Mouse (Mus musculus) forebrain, embryonic 10.5 days (tissue): ENCODE results near the gene Dlx3. TPM values are rescaled to one million over a fixed set of nuclear protein-coding genes. Genes with fewer than 3 reads are reported as not detected.

Experiments
- DNase-seq: peaks from one replicate; pipeline ENCODE4 v3.0.0-alpha.2; 2017; ENCODE audit warnings: low spot score; ENCODE audit errors: extremely low spot score
- H3K27ac ChIP-seq: fragments of 300-500 bp; sonication (generic); 2 replicates; pipeline ENCODE4 v1.5.1; 2016; ENCODE audit warnings: mild to moderate bottlenecking
- H3K27me3 ChIP-seq: fragments of 300-500 bp; sonication (generic); 2 replicates; pipeline ENCODE4 v1.6.1; 2016; ENCODE audit warnings: mild to moderate bottlenecking; ENCODE audit not compliant: poor library complexity, severe bottlenecking
- H3K36me3 ChIP-seq: fragments of 300-500 bp; sonication (generic); replicated peaks from 2 replicates; pipeline ENCODE4 v1.6.1; 2016; ENCODE audit warnings: mild to moderate bottlenecking, moderate library complexity
- H3K4me1 ChIP-seq: fragments of 300-500 bp; sonication (generic); 2 replicates; pipeline ENCODE4 v1.6.1; 2016
- H3K4me3 ChIP-seq: fragments of 300-500 bp; sonication (generic); 2 replicates; pipeline ENCODE4 v1.5.1; 2016; ENCODE audit warnings: mild to moderate bottlenecking, moderate library complexity
- H3K9me3 ChIP-seq: fragments of 300-500 bp; sonication (generic); 2 replicates; pipeline ENCODE4 v1.6.1; 2016; ENCODE audit warnings: mild to moderate bottlenecking, moderate library complexity
- whole genome bisulfite sequencing: fragments of 180-500 bp; shearing (Covaris S2); methylation state at CpG from one replicate; pipeline ENCODE4 v1.1.7; 2016; 5-methylcytosine and 5-hydroxymethylcytosine counted together
- polyA plus RNA-seq: library from polyadenylated mRNA; unstranded; fragments of >200 nt; fragmentation: Nextera tagmentation; extraction: Ambion mirVana; gene quantifications from 2 replicates; pipeline ENCODE4 v1.2.1, GENCODE M21; 2016

Dlx3 gene
- polyA plus RNA-seq, 1 experiment from 2014 or later = 3.5 TPM

DNA sequence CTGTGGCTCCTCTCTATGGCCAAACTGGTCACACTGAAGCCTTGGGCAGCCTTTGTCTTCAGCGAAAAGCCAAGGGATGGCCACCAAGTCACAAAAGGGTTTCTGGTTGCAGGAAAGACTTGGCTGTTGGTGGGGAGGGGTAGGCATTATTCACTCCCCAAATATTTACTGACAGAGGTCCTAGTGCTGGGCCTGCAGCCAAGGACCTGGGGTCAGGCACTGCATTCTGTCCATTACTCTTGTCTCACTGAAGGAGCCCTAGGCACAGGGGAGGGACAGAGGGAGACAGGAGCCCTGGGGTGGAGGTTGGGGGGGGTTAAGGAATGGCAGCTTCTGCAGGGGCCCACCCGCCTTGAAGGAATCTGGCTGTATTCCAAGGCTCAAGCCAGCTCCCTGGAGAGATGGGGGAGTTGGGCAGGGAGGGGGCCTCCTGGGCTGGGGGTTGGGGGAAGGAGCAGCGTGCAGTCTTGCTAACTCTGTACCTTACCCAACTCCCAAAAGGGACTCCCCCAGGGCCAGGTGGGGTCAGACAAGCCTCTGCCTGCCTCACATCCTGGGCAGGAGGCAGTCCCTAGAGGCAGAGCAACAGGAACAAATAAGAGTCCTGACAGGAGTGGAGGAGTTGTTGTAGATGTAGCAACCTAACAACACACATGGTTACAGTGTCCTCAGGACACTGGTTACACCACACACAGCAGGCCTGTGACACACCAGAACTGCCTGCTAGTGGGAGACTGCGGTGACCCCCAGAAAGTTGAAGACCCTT, 23.1 kb upstream of the Dlx3 start:
- Histone ChIP-seq H3K36me3 (no peaks in the 10 kb centered on the region), H3K27me3 (no peaks in the 10 kb centered on the region), H3K4me3 (no peak overlapping the region), H3K4me1 (peaks cover 29% of the 10 kb centered on the region), H3K9me3 (no peaks in the 10 kb centered on the region; the same call in 1 of the 2 replicates), H3K27ac (peak overlapping the region; percentile 58; the same call in 1 of the 2 replicates)
- DNase-seq = no peak
- 62% methylated on average over 4 of the region's 4 CpGs for WGBS

DNA sequence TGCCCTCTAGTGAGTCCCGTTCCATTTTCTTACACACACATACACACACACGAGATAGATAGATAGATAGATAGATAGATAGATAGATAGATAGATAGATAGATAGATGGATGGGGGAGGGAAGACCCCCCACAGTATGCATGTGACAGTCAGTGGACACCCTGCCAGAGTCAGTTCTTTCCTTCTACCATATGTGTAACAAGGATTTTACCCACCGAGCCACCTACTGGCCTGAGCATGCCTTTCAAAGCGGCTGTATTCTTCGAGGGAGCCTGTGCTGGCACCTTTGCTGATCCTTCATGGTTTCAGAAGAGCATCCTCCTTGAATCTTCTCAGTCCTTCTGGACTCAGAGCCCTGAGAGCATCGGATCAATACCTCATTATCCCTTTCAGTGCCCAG, 22.0 kb upstream of the Dlx3 start:
- Histone ChIP-seq H3K4me3 (no peak overlapping the region), H3K27me3 (no peaks in the 10 kb centered on the region), H3K9me3 (no peaks in the 10 kb centered on the region; the same call in 1 of the 2 replicates), H3K27ac (no peak overlapping the region), H3K36me3 (no peaks in the 10 kb centered on the region), H3K4me1 (peaks cover 30% of the 10 kb centered on the region)
- DNase-seq = no peak
- 66% methylated on average over 6 of the region's 6 CpGs for WGBS

DNA sequence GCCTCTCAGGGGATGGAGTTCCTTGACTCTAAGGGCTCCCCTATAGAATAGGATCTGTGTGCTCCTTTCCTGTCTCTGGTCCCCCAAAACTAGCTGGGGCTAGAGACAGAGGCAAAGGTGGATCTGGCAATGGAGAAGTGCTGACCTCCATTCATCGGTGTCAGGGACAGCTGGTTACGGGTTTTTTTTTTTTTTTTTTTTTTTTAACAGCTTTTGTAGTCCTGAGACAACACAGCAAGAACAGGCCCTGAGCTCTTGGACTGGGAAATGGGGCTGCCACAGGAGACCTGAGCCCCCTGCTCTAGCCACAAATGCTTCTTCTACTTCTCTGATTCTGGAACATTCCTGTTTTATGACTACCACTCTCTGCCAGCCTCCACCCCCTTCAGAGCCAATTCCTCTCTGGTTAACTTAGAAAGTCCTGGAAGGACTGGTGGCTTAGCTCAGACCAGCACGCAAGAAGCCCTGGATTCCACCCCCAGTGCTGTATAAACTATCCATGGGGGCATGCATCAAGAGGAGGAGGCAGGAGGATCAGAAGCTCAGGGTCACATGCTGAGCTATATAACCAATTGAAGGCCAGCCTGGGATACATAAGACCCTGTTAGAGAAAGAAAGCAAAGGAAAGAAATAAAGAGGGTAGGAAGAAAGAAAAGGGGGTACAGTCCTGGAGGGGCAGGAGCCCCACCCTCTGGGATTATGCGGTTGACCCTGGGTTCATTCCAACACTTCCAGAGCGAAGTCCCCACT, 21.4 kb upstream of the Dlx3 start:
- WGBS = 84% methylated on average over 5 of the region's 5 CpGs
- Histone ChIP-seq H3K4me3 (no peak overlapping the region), H3K4me1 (peaks cover 30% of the 10 kb centered on the region), H3K36me3 (no peaks in the 10 kb centered on the region), H3K9me3 (no peaks in the 10 kb centered on the region; the same call in 1 of the 2 replicates), H3K27me3 (no peaks in the 10 kb centered on the region), H3K27ac (no peak overlapping the region)
- DNase-seq = no peak

DNA sequence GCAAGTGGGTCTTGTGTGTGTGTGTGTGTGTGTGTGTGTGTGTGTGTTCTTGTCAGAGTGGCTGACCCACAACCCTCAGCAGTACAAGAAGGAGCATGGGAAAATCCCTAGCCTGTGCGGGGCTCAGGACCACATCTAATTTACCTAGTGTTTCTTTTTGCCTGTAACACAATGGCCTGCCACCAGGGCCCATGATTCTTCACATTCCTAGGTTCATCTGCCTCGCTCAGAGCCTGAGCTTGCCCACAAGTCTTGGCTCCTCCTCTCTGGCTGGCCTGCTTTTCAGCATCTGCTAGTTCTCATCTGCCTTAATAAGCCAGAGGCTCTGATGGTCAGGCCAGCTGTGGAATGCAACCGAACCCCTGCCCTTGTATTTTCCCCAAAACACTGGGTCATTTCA, 19.5 kb upstream of the Dlx3 start:
- Histone ChIP-seq H3K4me1 (peaks cover 47% of the 10 kb centered on the region), H3K9me3 (no peaks in the 10 kb centered on the region), H3K27ac (peak overlapping the region; percentile 40; the same call in 1 of the 2 replicates), H3K27me3 (peaks cover under 1% of the 10 kb centered on the region; the same call in 1 of the 2 replicates), H3K4me3 (no peak overlapping the region), H3K36me3 (no peaks in the 10 kb centered on the region)
- WGBS = 33% methylated on average over 3 of the region's 3 CpGs
- no peak for DNase-seq

DNA sequence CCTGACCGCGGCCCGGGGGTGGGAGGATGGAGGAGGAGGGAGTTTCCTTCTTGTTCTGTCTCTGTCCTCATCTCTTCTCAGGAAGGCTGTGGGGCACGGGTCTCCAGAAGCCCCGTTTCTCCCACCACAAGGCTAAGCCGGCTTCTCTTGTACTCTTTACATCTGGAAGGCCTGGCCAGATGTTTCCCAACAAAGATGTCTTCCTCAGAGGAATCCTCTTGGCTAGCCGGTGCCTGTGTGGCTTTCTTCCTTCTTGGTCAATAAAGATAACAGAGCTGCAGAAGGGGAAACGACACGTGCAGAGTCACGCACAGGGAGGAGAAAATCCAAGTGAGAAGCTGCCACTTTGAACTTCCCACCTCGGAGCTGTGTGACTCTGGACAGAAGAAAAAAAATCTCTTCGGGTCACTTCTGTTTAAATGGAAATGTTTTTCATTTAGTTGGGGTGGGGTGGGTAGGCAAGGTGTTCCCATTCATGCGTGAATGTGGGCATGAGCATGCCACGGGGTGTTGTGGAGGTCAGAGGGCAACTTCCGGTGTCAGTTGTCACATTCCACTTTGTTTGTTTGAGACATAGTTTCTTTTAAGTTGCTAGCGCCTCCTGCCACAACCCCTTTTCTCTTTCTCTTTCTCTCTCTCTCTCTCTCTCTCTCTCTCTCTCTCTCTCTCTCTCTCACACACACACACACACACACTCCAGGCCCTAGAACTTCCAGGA, 18.7 kb upstream of the Dlx3 start:
- peaks cover 9% of the 10 kb centered on the region for H3K27me3 ChIP-seq
- H3K36me3 ChIP-seq = no peaks in the 10 kb centered on the region
- no peak overlapping the region for H3K4me3 ChIP-seq
- no peaks in the 10 kb centered on the region for H3K9me3 ChIP-seq
- H3K27ac ChIP-seq = peak overlapping the region; percentile 40; the same call in 1 of the 2 replicates
- WGBS = 39% methylated on average over 16 of the region's 16 CpGs
- peaks cover 56% of the 10 kb centered on the region for H3K4me1 ChIP-seq
- DNase-seq = no peak

DNA sequence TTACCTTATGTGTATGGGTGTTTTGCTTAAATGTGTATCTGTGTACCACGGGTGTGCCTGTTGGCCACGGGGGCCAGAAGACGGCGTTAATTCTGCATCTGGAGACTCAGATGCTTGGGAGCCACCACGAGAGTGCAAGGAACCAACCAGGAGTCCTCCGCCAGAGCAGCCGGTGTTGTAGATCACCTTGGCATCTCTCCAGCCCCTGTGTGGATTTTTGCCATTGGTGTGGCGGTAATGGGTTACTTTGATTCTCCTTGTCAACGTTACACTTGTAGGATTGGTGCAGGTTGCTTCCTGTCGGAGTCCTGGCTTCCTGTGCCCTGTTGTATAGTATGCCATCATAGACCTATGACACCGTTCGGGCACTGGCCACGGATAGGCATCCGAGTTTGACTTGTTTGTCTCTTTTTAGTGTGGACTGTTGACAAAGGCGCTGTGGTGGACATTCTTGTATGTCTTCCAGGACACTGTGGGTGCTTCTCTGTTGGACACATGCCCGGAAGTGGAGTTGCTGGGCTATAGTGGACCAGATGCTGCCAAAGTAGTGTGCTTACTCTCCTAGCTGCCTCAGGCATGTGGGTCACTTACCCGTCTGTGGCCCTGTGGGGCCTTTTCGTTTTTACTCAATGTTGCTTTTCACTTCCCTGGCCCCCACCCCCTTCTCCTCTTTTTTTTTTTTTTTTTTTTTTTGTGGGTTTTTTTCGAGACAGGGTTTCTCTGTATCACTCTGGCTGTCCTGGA, 17.6 kb upstream of the Dlx3 start:
- WGBS = 96% methylated on average over 19 of the region's 19 CpGs
- peaks cover 50% of the 10 kb centered on the region for H3K4me1 ChIP-seq

DNA sequence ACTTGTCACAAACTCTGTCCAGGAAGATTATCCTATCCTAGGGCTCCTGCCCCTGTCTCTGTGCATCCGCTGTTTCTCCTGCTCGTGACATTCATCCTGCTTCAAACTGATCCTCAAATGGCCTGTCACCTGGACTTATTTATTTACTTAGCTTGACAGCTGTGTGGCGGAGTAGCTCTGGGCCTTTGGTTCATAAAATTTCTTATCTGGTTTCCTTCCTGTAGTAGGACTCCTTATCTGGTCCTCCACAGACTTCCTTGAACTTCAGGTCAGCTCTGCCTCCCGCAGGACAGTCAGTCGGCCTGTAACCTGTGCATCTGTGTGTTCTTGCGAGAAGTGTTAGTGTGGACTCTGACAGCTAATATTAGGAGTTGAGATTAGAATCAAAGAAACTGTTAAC, 15.7 kb upstream of the Dlx3 start:
- no peaks in the 10 kb centered on the region for H3K36me3 ChIP-seq
- peaks cover 13% of the 10 kb centered on the region for H3K27me3 ChIP-seq
- 71% methylated on average over 6 of the region's 6 CpGs for WGBS
- H3K4me1 ChIP-seq = peaks cover 49% of the 10 kb centered on the region
- H3K4me3 ChIP-seq = no peak overlapping the region
- no peak for DNase-seq
- H3K9me3 ChIP-seq = no peaks in the 10 kb centered on the region
- no peak overlapping the region for H3K27ac ChIP-seq

More for the DNA sequence above, 17.6 kb upstream of the Dlx3 start:
- H3K36me3 ChIP-seq = no peaks in the 10 kb centered on the region
- no peak overlapping the region for H3K27ac ChIP-seq
- no peaks in the 10 kb centered on the region for H3K9me3 ChIP-seq
- DNase-seq = no peak
- peaks cover 13% of the 10 kb centered on the region for H3K27me3 ChIP-seq
- H3K4me3 ChIP-seq = no peak overlapping the region

DNA sequence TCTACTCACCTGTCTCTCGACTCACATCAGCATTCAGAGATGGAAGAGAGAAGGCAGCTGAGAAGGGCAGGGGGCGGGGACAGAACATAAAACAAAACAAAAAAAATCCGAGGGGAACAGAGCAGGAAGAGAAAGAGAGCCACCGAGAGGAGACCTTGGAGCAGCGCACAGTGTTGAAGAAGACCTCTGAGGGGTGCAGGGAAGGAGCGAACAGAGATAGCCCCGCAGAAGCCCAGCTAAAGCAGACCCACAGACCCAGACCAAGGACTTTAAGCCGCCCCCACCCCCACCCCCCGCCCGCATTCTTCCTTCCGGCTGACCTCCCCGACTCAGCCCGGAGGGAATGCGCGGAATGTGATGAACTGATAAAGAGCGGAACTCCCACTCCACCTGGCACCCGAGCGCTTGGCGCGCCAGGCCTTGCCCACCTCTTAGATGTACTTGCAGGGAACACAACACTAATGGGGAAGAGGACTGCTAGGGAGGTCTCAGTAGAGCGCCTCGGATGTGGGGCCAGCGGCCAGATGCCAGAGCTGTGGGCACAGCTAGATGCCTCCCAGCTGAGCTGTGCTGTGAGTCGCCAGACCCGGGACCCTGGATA, 14.5 kb upstream of the Dlx3 start:
- Histone ChIP-seq H3K4me3 (peak overlapping the region; percentile 40), H3K27me3 (peaks cover 13% of the 10 kb centered on the region), H3K27ac (peak overlapping the region; percentile 75), H3K4me1 (peaks cover 46% of the 10 kb centered on the region), H3K36me3 (no peaks in the 10 kb centered on the region), H3K9me3 (no peaks in the 10 kb centered on the region)
- WGBS = 4% methylated on average over 25 of the region's 25 CpGs
- DNase-seq = no peak

DNA sequence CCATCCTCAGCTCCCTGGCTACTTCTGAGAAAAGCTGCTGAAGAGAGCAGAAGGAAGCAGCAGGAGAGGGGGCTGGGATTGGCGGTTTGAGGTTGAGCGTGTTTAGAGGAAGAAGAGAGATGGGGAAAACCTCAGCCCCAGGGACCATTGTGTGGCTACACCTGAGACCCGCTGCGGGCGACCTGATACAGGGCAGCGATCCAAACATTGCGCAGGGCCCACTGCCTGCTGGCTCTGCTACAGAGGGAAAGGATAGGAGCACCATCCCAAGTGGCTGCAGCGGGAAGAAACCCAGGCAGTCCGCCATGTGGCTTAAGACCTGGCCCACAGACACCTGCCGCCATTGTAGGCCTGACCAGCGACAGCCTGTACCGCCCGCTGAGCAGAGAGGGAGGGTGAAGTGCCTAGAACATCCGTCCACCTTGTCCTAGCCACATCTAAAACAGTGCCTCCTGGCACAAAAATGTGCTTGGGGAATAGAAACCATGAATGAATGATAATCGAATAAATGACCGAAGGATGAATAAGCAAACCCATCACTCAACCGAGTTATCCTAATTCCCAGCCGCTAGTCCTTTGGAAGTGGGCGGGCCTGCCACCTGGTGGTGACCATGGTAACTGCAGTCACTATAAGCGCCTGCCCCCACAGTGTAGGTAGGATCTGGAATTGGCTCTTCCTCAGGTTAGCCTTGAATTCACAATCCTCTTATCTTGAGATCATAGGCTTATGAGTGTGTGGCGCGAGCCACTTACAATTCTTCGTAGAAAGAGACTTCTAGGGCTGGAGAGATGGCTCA, 13.3 kb upstream of the Dlx3 start:
- H3K36me3 ChIP-seq = no peaks in the 10 kb centered on the region
- peaks cover 33% of the 10 kb centered on the region for H3K4me1 ChIP-seq
- H3K4me3 ChIP-seq = 0 out of 2 replicates have a peak overlapping the region, but pooled peaks have one; percentile 4
- peaks cover 13% of the 10 kb centered on the region for H3K27me3 ChIP-seq
- 36% methylated on average over 23 of the region's 23 CpGs for WGBS
- DNase-seq = peak; percentile 83
- no peaks in the 10 kb centered on the region for H3K9me3 ChIP-seq
- 0 out of 2 replicates have a peak overlapping the region, but pooled peaks have one; percentile 75 for H3K27ac ChIP-seq

DNA sequence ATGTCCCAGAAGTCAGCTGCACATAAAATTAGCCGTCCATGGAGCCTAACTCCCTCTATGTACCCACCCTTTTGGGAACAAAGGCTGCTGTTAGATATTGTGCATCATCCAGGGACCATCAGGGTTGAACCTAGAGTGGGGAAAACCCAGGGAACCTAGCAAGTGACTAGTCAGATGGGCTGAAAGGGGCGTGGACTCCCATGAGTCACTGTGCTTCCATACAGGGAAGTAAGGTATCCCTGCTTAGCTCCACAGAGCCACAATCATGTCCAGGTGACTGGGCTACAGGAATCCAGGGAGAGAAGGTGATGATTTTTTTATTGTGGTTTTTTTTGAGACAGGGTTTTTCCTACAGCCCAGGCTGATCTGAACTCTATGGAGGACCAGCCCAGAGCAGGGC, 10.9 kb upstream of the Dlx3 start:
- peaks cover 18% of the 10 kb centered on the region for H3K27me3 ChIP-seq
- no peaks in the 10 kb centered on the region for H3K9me3 ChIP-seq
- H3K4me1 ChIP-seq = peaks cover 27% of the 10 kb centered on the region
- H3K27ac ChIP-seq = no peak overlapping the region
- 86% methylated on average over 2 of the region's 2 CpGs for WGBS
- H3K36me3 ChIP-seq = no peaks in the 10 kb centered on the region
- no peak overlapping the region for H3K4me3 ChIP-seq
- DNase-seq = no peak

DNA sequence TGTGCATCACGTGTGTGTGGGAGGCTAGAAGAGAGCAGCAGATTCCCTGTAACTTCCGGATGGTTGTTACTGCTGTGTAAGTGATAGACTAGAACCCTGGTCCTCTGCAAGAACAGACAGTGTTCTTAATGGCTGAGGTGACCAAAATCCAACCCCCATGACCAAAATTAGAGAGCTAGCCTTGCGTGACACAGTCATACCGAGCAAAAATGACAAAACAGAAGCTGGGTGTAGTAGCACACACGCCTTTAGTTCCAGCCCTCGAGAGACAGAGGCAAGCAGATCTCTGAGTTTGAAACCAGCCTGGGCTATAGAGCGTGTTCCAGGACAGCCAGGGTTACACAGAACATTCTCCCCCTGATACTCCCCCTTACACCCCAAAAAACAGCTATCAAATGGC, 9.8 kb upstream of the Dlx3 start:
- Histone ChIP-seq H3K27me3 (peaks cover 18% of the 10 kb centered on the region), H3K27ac (no peak overlapping the region), H3K9me3 (no peaks in the 10 kb centered on the region), H3K4me1 (peaks cover 16% of the 10 kb centered on the region), H3K36me3 (no peaks in the 10 kb centered on the region), H3K4me3 (no peak overlapping the region)
- WGBS = 93% methylated on average over 7 of the region's 7 CpGs
- no peak for DNase-seq
